Mouse (Mus musculus) kidney, adult 9 months (tissue): ENCODE results near the gene Serpinf1.
A peak's percentile ranks its signal among the peaks of the same experiment; 100 is the strongest.
"Not testable (repeated sequence)": the region's sequence is repeated elsewhere in the genome, so short reads cannot be mapped to it uniquely, and the experiment has no call there.

Experiments used
- DNase-seq: peaks from one replicate; pipeline ENCODE4 v3.0.0; 2022

The Serpinf1 gene

GRCm38 (mm10) chr11:75422013-75422792 is at the start of gene Serpinf1:
Gene Serpinf1, minus strand, starts transcription at chr11:75422701.
- no peak for DNase-seq

- DNase-seq, result no peak
These were observed 48.2 kb upstream of the Serpinf1 start for GRCm38 (mm10) chr11:75470675-75471074.

GRCm38 (mm10) chr11:75469261-75469660 is 46.8 kb upstream of the Serpinf1 start:
- DNase-seq, result peak; percentile 38

GRCm38 (mm10) chr11:75468410-75468809 is 45.9 kb upstream of the Serpinf1 start:
- peak; percentile 53 for DNase-seq

DNA sequence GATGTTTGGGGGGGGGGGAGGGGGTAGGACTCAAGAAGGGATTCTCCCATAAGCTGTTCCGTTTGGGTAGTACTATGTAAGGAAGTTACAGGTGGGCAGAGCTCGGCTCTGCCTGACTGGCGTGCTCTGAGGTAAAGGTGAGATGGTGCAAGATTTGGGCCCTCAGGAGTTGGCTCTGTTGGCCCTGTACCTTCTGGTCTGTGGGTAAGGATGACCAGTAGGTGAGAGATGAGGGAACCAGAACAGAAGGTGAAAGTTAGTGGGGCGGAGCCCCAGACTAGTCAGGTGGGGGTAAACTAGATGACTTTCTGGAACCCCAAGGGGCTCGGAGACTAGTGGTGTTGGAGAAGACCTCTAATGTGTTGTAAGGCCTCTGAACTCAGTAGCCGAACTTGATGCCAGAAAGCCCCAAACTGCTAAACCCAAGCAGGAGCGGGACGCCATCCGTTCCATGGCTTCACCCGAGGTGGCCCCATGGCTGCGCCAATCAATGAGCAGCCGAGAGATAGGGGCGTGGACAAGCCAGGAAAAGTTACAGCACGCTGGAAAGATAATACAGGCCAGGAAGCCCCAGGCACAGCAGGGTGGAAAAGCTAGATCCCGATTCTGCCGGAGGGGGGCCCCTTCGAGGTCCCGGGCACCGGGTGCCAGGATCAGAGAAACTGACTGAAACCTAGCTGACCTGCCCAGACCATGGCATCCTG is 45.2 kb upstream of the Serpinf1 start:
- peak; percentile 76 for DNase-seq

DNA sequence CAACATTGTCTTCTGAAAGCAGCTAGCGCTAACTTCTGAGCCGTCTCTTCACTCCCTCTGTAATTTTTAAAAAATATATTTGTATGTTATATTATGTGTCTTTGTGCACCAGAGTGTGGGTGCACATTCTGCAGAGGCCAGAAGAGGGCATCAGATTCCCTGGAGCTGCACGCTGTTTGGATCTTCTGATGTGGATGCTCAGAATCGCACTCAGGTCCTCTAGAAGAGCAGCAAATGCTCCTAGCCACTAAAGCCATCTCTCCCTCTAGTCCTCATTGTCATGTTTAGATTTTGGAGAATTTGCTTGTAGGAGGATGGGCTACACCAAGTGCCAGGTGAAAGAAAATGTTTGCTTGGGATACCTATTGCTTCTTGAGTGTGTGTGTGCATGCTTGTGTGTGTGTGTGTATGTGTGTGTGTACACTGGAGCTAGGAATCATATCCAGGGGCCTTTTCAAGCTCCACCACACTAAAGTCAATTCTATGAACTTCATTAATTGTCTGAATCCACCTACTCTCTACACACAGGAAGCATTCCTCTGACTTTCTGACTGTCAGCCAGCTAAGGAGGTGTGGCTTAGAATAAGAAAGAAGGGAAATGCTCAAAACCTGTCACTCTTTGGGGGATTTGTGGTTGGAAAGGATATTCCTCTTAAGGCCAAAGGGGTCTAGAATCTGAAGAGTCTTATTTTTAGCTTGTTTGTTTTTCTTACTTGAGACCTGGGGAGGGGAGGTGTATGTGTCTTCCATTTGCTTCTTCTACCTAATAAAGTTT is 44.4 kb upstream of the Serpinf1 start:
- DNase-seq, result peak; percentile 32

DNA sequence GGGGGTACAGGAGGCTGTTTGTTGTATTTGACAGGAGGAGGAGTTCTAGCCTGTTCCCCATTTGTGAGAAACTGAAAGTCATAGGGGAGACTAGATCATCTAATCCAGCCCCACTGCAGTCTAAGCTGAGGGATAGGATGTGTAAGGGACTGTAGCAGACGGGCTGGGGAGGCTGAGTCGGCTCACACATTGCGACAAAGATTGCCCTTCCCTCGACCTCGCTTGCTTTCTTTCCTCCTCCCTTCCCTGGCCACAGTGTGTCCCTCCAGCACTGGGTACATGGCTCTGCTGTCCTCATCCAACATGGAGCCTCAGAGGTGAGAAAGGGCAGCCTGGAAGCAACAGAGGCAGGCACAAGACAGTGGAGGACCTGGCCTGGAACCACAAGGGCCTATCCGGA is 42.5 kb upstream of the Serpinf1 start:
- DNase-seq, result no peak

DNA sequence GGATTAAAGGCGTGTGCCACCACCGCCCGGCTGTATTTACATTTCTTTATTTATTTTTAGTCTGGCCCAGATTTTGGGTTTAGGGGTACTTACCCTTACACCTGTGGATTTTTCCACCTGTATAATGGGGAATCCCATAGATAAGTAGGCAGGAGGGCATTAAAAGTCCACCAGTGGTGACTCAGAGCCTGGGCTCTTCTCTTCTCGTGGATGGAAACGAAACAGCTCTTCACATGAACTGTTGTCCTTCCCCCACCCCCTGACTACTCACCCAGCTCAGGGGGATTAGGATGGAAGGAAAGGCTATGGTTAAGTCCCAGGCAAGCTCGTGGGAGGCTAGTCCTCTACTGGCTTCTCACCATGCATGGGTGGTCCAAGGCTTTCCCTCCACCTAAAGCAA is 41.9 kb upstream of the Serpinf1 start:
- no peak for DNase-seq

- peak; percentile 37 for DNase-seq
These were observed 41.1 kb upstream of the Serpinf1 start for GRCm38 (mm10) chr11:75463624-75464023.

- peak; percentile 98 for DNase-seq
These were observed 40.4 kb upstream of the Serpinf1 start for GRCm38 (mm10) chr11:75462865-75463336.

- peak; percentile 98 for DNase-seq
These were observed 39.8 kb upstream of the Serpinf1 start for GRCm38 (mm10) chr11:75462253-75462783.

- no peak for DNase-seq
These were observed 39.3 kb upstream of the Serpinf1 start for GRCm38 (mm10) chr11:75461743-75462252.

GRCm38 (mm10) chr11:75460844-75461742 is 38.6 kb upstream of the Serpinf1 start, which contains the start of gene Tlcd2:
Gene Tlcd2, plus strand, starts transcription at chr11:75461715.
- DNase-seq, result peak; percentile 100

DNA sequence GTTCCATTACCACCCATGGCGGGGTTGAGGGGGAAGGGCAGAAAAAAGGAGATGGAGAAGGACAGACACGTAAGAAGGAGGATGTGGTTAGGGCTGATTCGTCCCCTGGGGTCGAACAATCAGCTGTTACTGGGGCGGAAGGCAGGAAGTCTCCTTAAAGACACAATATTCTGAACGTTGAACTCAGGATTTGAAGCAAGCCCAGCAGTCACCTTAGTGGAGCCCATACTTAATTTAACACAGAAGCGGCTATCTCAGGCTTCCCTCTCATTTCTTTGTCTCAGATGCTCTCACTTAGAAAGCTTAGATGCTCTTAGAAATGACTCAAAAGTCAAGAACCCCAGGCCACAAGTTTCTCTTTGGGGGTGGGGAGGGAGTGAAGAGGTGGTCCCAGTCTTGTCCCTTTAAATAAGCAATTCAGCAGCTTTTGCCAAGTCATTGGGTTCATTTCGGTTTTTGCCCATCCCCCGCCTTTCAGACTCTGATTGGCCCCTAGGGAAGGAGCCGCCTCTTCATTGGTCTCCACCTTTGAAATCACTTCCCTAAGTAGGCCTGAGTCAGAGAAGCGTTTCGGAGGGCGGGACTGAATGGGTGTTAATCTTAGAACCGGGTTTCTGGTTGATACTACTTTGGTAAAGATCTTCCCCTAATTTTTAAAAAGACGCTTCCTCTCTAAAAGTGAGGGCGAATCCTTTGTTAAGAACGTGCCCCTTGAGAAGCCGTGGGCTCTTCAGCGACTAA is 37.8 kb upstream of the Serpinf1 start:
- peak; percentile 98 for DNase-seq

DNA sequence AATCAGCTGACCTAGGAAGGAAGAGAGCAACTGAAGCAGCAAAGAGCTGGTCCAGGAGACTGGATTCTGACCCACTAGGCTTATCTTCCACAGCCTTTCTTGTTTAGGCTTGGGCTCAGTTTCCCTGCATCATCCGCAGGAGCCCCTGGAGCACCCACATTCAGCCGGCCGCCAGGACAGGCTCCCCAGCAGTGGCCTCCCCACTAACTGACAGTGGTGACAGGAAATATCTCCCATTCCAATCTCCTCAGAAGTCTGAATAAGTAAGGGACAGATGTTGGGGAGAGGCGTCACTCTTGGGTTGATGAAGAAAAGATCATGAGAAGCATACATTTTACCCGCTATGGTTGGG is 37.2 kb upstream of the Serpinf1 start:
- DNase-seq, result no peak

GRCm38 (mm10) chr11:75459141-75459711 is 36.7 kb upstream of the Serpinf1 start:
- DNase-seq, result peak; percentile 75

- peak; percentile 36 for DNase-seq
These were observed 36.1 kb upstream of the Serpinf1 start for GRCm38 (mm10) chr11:75458628-75459041.

GRCm38 (mm10) chr11:75458169-75458568 is 35.7 kb upstream of the Serpinf1 start:
- DNase-seq, result peak; percentile 62

DNA sequence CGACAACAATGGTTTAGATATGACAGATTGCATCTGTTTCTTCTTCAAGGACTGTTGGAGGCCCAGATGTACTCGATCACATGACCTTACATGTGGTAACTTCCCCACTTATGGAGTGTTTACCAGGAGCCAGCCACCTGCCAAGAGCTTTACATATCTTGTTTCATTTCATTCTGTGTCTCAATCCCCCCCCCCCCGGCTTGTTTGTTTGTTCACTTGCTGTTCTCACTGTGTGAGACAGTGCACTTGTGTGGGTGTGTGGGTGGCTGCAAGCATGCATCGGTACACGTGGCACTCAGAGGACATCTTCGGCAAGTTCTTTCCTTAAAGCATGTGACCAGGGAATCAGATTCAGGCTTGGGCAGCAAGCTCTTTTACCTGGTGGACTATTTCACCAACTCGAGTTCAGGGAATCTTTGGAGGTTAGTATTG is 34.0 kb upstream of the Serpinf1 start:
- no peak for DNase-seq

DNA sequence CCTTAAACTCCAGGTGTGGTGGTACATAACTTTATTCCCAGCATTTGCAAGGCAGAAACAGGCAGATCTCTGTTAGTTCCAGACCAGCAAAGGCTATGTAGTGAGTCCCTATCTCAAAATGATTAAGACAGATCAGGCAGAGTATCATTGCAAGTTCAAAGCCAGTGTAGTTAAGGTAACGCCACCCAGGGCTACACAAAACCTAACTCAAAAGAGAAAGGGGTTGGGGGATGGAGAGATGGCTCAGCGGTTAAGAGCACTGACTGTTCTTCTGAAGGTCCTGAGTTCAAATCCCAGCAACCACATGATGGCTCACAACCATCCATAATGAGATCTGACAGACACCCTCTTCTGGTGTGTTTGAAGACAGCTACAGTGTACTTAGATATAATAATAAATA is 33.5 kb upstream of the Serpinf1 start:
- DNase-seq, result not testable (repeated sequence)
